Mouse (Mus musculus) fibroblast of lung, adult 2 months (primary cell): Measurements from ENCODE around the gene Nhsl2.

Experiments
- DNase-seq: peaks from one replicate; pipeline ENCODE4 v3.0.0-alpha.2; 2011; ENCODE audit warnings: low read depth

Nhsl2 gene

GRCm38 (mm10) chrX:101983638-101984037, 134.5 kb downstream of the Nhsl2 start:
- DNase-seq: no peak

DNA sequence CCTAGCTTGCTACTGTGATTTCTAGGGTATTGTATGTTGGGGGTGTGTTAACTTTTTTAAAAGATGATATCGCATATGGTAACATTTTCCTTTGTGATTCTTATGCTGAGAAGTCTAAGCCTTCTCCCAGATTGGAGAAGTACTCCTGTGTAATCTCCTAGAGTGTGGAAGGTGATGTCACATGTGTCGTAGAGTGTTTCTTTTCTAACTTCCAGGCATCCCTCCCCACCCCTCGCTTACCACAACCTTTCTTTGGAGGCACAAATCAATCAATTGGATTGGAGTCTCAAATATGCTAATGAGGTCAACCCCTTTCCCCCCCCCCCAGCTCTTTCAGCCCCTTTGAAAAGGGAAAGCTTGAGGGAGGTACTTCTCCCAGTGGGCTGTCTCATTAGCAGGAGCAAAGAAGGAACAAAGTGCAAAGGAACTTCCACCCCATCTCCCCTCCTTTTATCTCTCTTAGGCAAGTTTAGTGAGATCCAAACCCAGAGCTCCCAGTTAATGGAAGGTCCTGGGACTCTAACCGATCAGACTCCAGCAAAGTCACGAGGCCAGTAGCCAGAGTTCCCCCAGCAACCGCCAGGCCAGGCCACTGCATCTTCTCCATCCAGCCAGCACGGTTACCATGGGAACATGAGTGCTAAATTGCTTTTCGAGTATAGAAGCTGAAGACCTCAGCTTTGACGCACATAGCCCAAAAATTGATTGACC, 137.6 kb downstream of the Nhsl2 start:
- no peak for DNase-seq

GRCm38 (mm10) chrX:101993841-101994571, 144.8 kb downstream of the Nhsl2 start:
- DNase-seq: no peak

DNA sequence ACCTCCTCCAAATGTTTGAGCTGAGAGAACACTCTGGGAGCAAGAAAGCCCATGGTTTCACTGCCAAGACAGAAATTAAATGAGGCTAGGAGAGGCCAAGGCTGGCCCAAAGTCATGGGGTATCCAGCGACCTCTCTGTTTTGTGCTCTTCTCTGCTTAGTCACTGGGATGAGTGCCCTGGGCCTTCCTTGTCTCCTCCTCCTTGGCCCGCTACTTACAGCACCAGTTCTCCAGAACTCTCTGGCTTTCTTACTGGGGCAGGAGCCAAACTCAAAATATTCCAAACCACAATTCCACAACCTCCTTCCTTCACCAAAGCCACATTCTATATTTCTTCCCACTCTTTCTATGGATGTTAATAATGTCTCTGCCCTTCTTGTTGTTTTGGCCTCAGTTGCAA, 147.5 kb downstream of the Nhsl2 start:
- DNase-seq: no peak

DNA sequence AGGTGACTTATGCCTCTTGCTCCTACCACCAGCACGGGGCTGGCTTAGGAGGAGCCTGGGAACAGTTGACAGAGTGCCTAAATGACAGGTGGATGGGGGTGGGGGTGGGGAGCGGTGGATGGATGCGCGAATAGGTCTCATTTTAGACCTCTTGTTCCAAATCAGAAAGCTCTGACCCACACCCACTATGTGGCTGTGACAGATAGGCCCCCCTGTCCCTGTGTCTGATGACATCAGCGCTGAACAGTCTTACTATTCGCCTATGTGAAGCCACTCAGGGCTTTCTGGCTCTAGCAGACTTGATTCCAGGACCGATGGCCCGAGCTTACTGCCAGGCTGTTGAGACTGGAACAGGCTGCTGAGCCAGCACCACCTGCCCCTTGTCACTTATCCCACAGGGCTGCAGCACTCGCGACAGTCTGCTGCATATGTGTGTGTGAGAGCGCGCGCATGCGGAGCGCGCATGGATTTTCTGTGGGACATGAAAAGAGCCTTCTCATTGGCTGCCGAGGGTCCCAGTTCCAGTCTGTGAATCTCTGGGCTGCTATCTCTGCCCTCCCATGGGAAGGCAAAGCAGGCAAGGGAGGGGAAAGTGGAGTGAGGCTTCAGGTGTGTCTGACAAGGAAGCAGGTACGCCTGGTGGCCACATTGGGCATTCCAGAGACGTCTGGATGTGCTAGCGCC, 154.6 kb downstream of the Nhsl2 start:
- DNase-seq: no peak

DNA sequence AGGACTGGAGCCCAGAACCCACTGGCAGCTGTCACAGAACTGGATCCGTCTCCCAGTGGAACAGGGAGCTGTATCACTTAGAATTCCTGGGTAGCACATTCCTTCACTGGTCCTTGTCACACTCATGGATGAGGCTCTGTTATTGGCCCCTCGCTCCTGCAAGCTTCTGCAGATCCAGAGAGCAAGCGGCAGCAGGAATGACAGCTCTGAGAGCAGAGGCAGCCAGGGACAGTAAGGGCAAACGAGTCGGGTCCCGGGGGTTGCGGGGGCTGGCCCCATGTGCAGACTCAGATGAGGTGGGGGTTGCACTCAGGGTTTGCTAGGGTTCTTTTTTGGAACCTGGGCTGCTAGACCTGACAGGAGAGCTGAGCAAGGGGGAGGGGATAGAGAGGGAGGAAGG, 155.2 kb downstream of the Nhsl2 start:
- DNase-seq: no peak

GRCm38 (mm10) chrX:102005141-102005641, 156.0 kb downstream of the Nhsl2 start:
- DNase-seq: no peak

DNA sequence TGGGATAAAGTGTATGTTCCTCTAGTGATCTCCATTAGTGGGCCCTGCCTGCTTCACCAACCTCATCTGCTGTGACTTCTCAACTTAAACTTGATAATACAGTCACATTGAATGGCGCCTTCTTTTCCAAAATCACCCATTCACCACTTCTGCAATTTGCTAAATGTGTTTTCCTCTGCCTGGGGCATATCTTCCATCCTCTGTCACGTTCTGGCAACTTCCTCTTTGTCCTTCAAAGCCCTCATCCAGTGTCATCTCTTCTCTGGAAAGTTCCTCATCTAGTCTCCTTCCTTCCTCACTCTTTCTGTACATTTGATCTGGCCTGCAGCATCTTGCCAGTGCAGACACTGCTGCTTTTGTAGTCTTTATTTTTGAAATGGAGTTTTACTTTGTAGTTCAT, 158.8 kb downstream of the Nhsl2 start:
- DNase-seq: no peak

DNA sequence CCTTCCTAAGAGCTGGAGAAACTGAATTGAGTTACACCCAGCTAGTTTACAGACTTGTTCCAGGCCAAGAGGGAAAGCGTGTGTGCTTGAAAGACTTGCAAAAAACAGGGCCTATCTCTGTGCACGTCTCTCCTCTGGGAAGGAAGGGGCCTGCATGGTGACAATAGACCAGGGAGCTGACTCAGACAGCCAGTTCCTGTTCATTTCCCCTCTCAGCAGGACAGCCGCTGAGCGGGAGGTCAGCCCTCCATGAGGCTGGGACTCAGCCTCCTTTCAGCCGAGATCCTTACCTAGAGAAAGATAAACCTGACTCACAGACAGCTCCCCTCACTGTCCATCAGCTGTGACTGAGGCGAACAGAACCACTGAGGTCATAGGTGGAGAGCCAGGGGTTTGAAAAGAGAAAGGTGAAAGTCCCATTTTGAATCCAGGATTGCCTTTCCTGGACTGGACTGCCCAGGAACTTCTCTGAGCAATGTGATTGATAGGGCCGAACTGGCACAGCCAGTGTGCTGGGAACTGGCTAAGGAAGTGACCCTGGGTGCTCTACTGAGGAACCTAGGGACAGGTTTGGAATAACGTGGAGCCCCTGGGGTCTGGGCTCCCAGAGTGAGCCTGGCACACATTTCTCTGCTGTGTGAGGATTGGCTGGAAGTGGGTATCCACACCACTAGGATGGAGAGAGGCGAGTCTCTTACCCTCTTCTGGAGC, 168.2 kb downstream of the Nhsl2 start:
- DNase-seq: no peak

GRCm38 (mm10) chrX:102018890-102019289, 169.7 kb downstream of the Nhsl2 start:
- no peak for DNase-seq

GRCm38 (mm10) chrX:102019471-102020240, 170.5 kb downstream of the Nhsl2 start:
- DNase-seq: no peak

DNA sequence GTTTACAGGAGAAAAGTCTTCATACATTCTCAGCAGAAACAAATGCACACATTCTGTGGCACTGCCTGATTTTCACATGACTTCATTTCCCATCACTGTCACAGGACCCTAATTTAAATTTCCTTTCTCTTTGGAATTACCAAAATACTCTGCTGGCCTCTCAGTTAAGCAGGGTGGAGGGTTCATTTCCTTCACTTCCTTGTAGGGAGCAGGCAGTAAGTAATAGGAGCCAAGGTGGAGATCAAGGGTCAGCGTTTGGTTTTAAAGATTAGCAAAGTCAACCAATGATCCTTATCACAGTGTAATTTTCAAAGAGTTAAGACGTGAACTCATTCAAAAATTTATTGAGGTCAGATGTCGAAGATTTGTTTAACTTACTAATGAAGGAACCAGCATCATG, 175.8 kb downstream of the Nhsl2 start:
- DNase-seq: no peak

GRCm38 (mm10) chrX:102031851-102032250, 182.7 kb downstream of the Nhsl2 start:
- no peak for DNase-seq

DNA sequence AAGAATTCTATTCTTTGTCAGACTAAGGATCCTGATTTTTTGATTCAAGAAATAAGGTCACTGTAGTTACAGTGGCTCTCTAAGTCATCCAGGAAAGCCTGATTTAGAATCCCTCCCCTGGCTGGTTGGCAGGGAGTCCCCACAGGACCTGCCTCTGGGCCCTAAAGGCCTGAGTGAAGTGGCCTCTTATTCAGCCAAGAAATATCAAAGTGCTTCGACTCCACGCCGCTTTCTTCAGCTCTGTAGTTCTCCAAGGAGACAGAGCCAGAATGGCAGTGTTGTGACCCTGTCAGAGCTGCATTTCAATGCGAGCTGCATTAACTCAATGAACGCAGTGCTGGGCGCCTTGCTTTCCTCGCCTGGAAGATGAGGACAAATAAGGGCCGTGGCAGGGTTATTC, 183.2 kb downstream of the Nhsl2 start:
- no peak for DNase-seq

DNA sequence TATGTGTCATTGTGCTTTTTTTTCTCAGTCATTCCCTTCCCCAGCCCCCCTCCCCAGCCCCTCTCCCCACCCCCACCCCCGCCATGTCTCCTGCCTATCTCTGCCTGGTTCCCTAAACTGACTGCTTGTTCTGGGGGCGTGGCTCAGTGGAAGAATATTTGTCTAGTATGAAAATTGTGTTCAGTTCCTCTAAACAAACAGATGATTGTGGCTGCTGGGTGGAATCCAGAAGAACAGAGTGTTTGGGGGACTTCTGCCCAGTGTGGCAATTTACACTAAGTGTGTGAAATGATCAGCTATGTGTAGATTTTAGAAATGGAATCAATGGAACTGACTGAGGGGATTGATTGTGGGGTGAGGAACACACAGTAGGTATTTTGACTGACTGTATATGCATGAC, 184.4 kb downstream of the Nhsl2 start:
- no peak for DNase-seq

- no peak for DNase-seq
Measured at GRCm38 (mm10) chrX:102035671-102036070, 186.5 kb downstream of the Nhsl2 start.

GRCm38 (mm10) chrX:102036866-102037361, 187.7 kb downstream of the Nhsl2 start:
- no peak for DNase-seq

DNA sequence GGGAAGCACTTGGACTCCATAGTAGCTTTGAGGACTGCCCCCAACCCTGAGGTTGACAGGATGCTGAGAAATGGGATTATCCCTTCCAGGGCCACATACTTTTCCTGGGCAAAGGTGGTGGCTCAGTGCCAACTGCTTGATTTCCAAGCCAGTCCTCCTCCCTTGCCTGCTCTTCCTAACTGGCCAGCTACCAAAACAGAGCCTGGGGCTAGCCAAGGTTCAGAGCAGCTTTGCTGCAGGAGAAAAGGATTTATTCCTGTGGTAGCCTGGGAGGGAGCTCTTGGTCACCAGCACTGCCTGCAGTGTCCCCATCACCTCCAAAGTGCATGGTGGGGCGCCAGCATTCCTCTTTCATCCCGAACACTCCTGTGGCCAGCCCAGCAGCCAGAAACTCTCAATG, 188.3 kb downstream of the Nhsl2 start:
- DNase-seq: no peak

DNA sequence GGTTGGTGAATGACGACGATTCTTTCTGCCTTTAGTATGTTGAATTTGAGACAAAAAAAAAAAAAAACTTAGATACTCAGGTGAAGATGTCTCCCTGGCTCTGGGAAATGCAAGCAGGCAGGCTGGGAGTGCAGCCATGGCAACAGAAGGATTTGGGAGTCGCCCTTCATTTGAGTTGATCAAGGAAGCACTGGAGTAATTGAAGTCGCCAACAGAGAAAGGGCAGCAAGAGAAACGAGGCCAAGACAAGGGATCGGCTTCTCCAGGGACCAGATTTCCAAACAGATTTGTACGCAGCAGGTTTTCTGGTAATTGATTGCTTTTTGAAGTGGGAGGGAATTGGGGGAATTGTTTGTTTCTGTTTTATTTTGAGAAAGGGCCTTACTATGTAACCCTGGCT, 192.4 kb downstream of the Nhsl2 start:
- DNase-seq: no peak

GRCm38 (mm10) chrX:102042386-102042785, 193.2 kb downstream of the Nhsl2 start:
- no peak for DNase-seq

DNA sequence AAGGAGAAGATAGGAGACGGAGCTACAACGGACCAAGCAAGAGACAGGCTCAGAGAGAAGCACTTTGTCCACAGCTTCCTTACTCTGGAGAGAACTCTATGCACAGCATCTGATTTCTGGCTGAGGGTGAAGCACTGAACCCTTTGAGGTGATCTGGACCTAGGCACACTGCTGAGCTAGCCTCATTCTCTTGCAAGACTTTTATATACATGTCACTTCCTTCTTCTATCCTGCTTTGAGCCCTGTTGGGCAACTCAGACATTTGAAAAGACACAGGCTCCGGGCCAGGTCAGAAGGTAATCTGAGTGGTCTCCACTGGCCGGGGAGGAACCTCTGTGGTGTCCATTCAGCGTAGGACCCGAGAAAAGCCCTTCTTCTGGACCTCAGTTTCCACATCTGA, 201.4 kb downstream of the Nhsl2 start:
- DNase-seq: no peak
